Mouse (Mus musculus) heart, embryonic 13.5 days (tissue): ENCODE results near the gene Sec61a2. TPM values are rescaled to one million over a fixed set of nuclear protein-coding genes. Genes with fewer than 3 reads are reported as not detected.

Experiments used
- ATAC-seq: fragments of 200-750 bp; cut with Nextera tagmentation; 2 replicates; pipeline ENCODE4 v1.8.0; 2017; ENCODE audit warnings: moderate TSS enrichment; ENCODE audit not compliant: insufficient number of reproducible peaks, low FRiP score, low TSS enrichment; ENCODE audit errors: extremely low read depth
- H3K27ac ChIP-seq: fragments of 300-500 bp; sonication (generic); replicated peaks from 2 replicates; pipeline ENCODE4 v1.5.1; 2015; ENCODE audit warnings: moderate library complexity, mild to moderate bottlenecking, inconsistent platforms
- H3K27me3 ChIP-seq: fragments of 300-500 bp; sonication (generic); replicated peaks from 2 replicates; pipeline ENCODE4 v1.6.1; 2015; ENCODE audit warnings: mild to moderate bottlenecking, inconsistent platforms
- H3K36me3 ChIP-seq: fragments of 300-500 bp; sonication (generic); 2 replicates; pipeline ENCODE4 v1.6.1; 2015; ENCODE audit warnings: mild to moderate bottlenecking, inconsistent platforms
- H3K4me1 ChIP-seq: fragments of 300-500 bp; sonication (generic); 2 replicates; pipeline ENCODE4 v1.6.1; 2015; ENCODE audit warnings: inconsistent platforms
- H3K4me2 ChIP-seq: fragments of 300-500 bp; sonication (generic); 2 replicates; pipeline ENCODE4 v1.6.1; 2015; ENCODE audit warnings: inconsistent platforms, mild to moderate bottlenecking, moderate library complexity
- H3K4me3 ChIP-seq: fragments of 300-500 bp; sonication (generic); 2 replicates; pipeline ENCODE4 v1.5.1; 2015; ENCODE audit warnings: moderate library complexity, mild to moderate bottlenecking, inconsistent platforms
- H3K9ac ChIP-seq: fragments of 300-500 bp; sonication (generic); 2 replicates; pipeline ENCODE4 v1.6.1; 2015; ENCODE audit warnings: inconsistent platforms, mild to moderate bottlenecking, moderate library complexity
- H3K9me3 ChIP-seq: fragments of 300-500 bp; sonication (generic); 2 replicates; pipeline ENCODE4 v1.6.1; 2016; ENCODE audit warnings: inconsistent platforms
- WGBS: fragments of 180-500 bp; shearing (Covaris S2); methylation state at CpG from one replicate; pipeline ENCODE4 v1.1.7; 2015; ENCODE audit warnings: mixed read lengths; 5-methylcytosine and 5-hydroxymethylcytosine counted together
- polyA plus RNA-seq: library from polyadenylated mRNA; unstranded; fragments of >200 nt; fragmentation: Nextera tagmentation; extraction: Ambion mirVana; gene quantifications from 2 replicates; pipeline ENCODE4 v1.2.1, GENCODE M21; 2015

The Sec61a2 gene
- polyA plus RNA-seq, 1 experiment from 2014 or later: 49.2 TPM

DNA sequence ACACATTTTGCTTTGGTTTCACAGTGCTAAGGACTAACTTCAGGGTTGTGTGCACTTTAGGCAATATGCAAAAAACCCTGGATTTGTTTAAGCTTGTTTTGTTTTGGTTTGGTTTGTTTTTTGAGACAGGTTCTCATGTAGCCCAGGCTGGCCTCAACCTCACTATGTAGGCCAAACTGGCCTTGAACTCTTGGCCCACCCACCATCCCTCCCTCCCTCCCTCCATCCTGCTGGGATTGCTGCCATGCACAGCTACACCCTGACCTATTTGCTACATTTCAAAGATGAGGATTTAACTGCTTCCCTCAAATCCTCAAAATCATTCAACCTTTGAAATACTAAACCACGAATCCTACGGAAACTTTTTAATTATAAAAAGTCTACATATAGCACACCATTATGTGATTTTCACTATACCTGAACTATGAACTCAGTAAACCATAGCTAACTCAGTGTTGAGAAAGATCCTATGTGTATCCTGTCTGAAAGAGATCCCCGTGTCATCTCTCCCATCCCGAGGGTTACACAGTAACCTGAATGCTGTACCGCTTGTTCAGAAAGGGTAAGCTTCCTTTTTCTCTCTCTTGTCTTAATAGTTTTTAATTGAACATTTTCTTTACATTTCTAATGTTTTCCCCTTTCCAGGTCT, 69.8 kb downstream of the Sec61a2 start:
- Histone ChIP-seq H3K27ac (no peak overlapping the region), H3K4me1 (no peaks in the 10 kb centered on the region)
- WGBS: 91% methylated on average over 5 of the region's 5 CpGs

DNA sequence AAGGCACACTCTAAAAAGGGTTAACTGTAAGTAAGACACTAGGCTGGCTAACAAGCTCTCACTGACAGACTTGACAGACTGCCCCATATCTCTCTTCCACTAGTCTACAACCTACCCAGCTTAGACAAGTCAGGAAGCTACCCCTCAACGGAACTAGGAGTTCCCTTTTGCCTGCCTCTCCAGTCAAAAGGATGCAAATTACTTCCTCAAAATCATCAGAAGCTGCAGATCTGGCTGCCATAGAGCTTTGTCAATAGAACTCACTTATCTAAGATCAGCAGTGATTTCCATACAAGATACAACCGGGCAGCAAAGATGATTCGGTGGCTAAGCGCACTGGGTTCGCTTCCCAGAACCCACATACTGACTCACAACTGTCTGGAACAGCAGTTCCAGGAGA, 70.5 kb downstream of the Sec61a2 start:
- H3K4me2 ChIP-seq: no peak overlapping the region
- H3K9ac ChIP-seq: no peak overlapping the region
- no peaks in the 10 kb centered on the region for H3K27me3 ChIP-seq
- H3K36me3 ChIP-seq: peaks cover 63% of the 10 kb centered on the region
- no peaks in the 10 kb centered on the region for H3K9me3 ChIP-seq
- H3K4me1 ChIP-seq: no peaks in the 10 kb centered on the region
- 74% methylated on average over 5 of the region's 5 CpGs for WGBS
- no peak overlapping the region for H3K4me3 ChIP-seq
- no peak overlapping the region for H3K27ac ChIP-seq
- no peak for ATAC-seq

More for the DNA sequence above, 69.8 kb downstream of the Sec61a2 start:
- Histone ChIP-seq H3K9ac (no peak overlapping the region), H3K4me3 (no peak overlapping the region), H3K27me3 (no peaks in the 10 kb centered on the region), H3K9me3 (no peaks in the 10 kb centered on the region), H3K4me2 (no peak overlapping the region), H3K36me3 (peaks cover 62% of the 10 kb centered on the region)
- no peak for ATAC-seq

DNA sequence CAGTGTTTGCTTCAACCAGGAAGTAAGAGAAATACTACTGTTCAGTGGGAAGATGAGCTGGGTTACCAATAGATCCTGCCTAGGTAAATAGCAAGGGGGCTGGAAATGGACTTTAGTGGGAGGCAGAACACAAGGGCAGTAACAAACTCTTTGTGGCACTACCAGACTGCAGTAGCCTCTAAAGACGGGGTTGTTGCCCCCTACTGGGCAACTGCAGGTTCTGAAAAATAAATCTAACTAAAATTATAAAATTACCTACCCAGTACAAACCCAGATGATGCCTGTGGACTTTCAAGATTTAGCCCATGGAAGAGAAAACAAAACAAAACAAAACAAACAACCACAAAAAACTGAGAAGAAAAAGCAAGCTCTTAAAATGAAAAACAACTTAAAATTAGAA, 71.0 kb downstream of the Sec61a2 start:
- Histone ChIP-seq H3K4me1 (no peaks in the 10 kb centered on the region), H3K9ac (no peak overlapping the region), H3K4me3 (no peak overlapping the region), H3K36me3 (peaks cover 68% of the 10 kb centered on the region), H3K27me3 (no peaks in the 10 kb centered on the region), H3K9me3 (no peaks in the 10 kb centered on the region), H3K27ac (no peak overlapping the region), H3K4me2 (no peak overlapping the region)
- ATAC-seq: no peak
- 22% methylated on average over 1 of the region's 1 CpGs for WGBS

DNA sequence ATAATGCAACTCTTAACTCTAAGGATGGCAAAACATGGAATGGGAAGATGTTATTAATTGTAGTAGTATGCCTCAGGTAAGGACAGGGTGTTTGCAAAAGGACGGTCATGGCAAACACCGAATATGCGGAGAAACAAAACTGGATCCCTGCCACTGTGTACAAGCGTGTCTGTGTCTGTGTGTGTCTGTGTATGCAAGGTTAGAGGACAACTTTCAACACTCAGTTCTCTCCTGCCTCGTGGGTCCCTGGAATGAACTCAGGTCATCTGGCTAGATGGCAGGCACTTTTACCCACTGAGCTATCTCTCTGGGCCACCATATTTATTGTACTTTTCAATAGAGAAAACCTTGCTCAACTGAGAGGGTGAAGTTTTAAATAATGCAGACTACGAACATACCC, 72.8 kb downstream of the Sec61a2 start:
- H3K9me3 ChIP-seq: no peaks in the 10 kb centered on the region
- H3K27me3 ChIP-seq: no peaks in the 10 kb centered on the region
- peaks cover 76% of the 10 kb centered on the region for H3K36me3 ChIP-seq
- no peak overlapping the region for H3K27ac ChIP-seq
- WGBS: 92% methylated on average over 6 of the region's 6 CpGs
- ATAC-seq: no peak
- no peak overlapping the region for H3K4me2 ChIP-seq
- H3K4me3 ChIP-seq: no peak overlapping the region
- H3K4me1 ChIP-seq: no peaks in the 10 kb centered on the region
- H3K9ac ChIP-seq: no peak overlapping the region

DNA sequence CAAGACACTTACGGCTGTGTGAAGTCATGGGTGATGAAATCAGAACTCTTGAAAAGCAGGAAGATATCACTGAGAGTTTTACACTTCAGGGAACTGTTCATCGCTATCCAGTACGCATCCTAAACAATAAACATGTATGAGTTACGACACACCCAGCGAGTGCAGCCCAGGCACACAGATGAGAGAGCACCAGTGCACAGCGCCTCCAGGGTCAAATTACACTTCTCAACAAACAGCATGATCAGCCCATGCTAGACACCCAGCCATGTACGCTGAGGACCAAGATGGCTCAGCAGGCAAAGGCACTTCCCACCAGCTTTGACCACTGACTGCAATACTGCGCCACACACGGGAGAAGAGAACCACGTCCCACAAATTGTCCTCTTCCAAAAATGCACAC, 74.0 kb downstream of the Sec61a2 start:
- Histone ChIP-seq H3K9ac (no peak overlapping the region), H3K4me3 (no peak overlapping the region), H3K36me3 (peaks cover 77% of the 10 kb centered on the region), H3K9me3 (no peaks in the 10 kb centered on the region), H3K4me2 (no peak overlapping the region), H3K4me1 (no peaks in the 10 kb centered on the region), H3K27ac (no peak overlapping the region), H3K27me3 (no peaks in the 10 kb centered on the region)
- 75% methylated on average over 10 of the region's 10 CpGs for WGBS
- ATAC-seq: no peak

Other genes starting within 250 kb of the Sec61a2 start
- gene Camk1d, start 180.9 kb downstream of the Sec61a2 start, polyA plus RNA-seq: 1.9 and 2.2 TPM in 2 replicates
- 59.8 and 69.0 TPM in 2 replicates for gene Nudt5, start 50.4 kb downstream of the Sec61a2 start, polyA plus RNA-seq
- 184 and 186 TPM in 2 replicates for gene Cdc123, start 50.3 kb downstream of the Sec61a2 start, polyA plus RNA-seq
- 0.44 and 0.85 TPM in 2 replicates for gene Gm13199, start 32.5 kb downstream of the Sec61a2 start, polyA plus RNA-seq
- 1.7 and 3.2 TPM in 2 replicates for gene Dhtkd1, start 47.4 kb upstream of the Sec61a2 start, polyA plus RNA-seq
- 5.3 and 5.6 TPM in 2 replicates for gene Upf2, start 56.0 kb upstream of the Sec61a2 start, polyA plus RNA-seq
- gene Proser2, start 234.8 kb upstream of the Sec61a2 start, polyA plus RNA-seq: 11.0 and 14.6 TPM in 2 replicates